Mouse (Mus musculus) CD4-positive helper T cell, adult 2 months (primary cell): ENCODE measurements at regions not wholly inside any gene's neighbourhood (a gene's known extent, or its start where the extent isn't known, plus 50 kb on each side); places are given as distances from the start of the nearest gene placed in this dataset.

Experiments used
- DNase-seq: peaks from one replicate; pipeline ENCODE4 v3.0.0-alpha.2; 2012; ENCODE audit warnings: low read depth, missing footprints, low spot score

DNA sequence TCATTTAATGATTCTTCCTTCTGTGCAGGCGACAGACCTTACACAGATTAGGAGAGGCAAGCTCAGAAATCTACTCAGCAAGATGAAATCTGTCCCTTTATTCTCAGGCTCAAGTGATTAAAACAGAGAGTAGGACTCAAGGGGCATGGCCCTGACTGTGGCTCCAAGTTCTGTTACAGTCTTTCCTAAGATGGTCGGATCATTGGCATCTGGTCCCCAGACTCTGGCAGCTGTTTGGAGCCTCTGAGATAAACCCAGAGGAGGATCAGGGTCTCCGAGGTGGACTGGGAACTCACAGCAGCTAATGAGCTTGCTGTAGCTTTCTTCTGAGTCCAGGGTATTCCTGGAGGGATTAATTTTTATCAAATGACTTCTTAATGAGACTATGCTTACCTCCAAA is 51.7 kb upstream of the Hs3st2 start:
- no peak for DNase-seq
